Mouse (Mus musculus) intestine, embryonic 14.5 days (tissue): ENCODE measurements around the gene Ryr1. TPM values are rescaled to one million over a fixed set of nuclear protein-coding genes. Genes with fewer than 3 reads are reported as not detected.

Experiments used
- ATAC-seq: fragments of 200-750 bp; cut with Nextera tagmentation; replicated peaks from 2 replicates; pipeline ENCODE4 v1.8.0; 2017; ENCODE audit warnings: low read depth, moderate number of reproducible peaks, moderate TSS enrichment, moderate library complexity; ENCODE audit not compliant: low FRiP score, low TSS enrichment
- DNase-seq: peaks from one replicate; pipeline ENCODE4 v3.0.0-alpha.2; 2018; ENCODE audit warnings: low spot score
- H3K27ac ChIP-seq: fragments of 300-500 bp; sonication (generic); 2 replicates; pipeline ENCODE4 v1.5.1; 2014; ENCODE audit warnings: low read depth, mild to moderate bottlenecking, control low read depth
- H3K27me3 ChIP-seq: fragments of 300-500 bp; sonication (generic); replicated peaks from 2 replicates; pipeline ENCODE4 v1.6.1; 2014; ENCODE audit warnings: low read length, control low read depth; ENCODE audit not compliant: control insufficient read depth, insufficient read depth
- H3K36me3 ChIP-seq: fragments of 300-500 bp; sonication (generic); 2 replicates; pipeline ENCODE4 v1.6.1; 2014; ENCODE audit warnings: low read length, control low read depth; ENCODE audit not compliant: control insufficient read depth, insufficient read depth
- H3K4me1 ChIP-seq: fragments of 300-500 bp; sonication (generic); replicated peaks from 2 replicates; pipeline ENCODE4 v1.6.1; 2014; ENCODE audit warnings: low read length, control low read depth, mixed read lengths; ENCODE audit not compliant: control insufficient read depth, insufficient read depth
- H3K4me2 ChIP-seq: fragments of 300-500 bp; sonication (generic); 2 replicates; pipeline ENCODE4 v1.6.1; 2014; ENCODE audit warnings: low read length
- H3K4me3 ChIP-seq: fragments of 300-500 bp; sonication (generic); 2 replicates; pipeline ENCODE4 v1.5.1; 2014; ENCODE audit warnings: low read depth, low read length, control low read depth, mixed read lengths
- H3K9ac ChIP-seq: fragments of 300-500 bp; sonication (generic); 2 replicates; pipeline ENCODE4 v1.6.1; 2014; ENCODE audit warnings: mild to moderate bottlenecking, low read length
- H3K9me3 ChIP-seq: fragments of 300-500 bp; sonication (generic); 2 replicates; pipeline ENCODE4 v1.6.1; 2016; ENCODE audit warnings: low read length, control low read depth; ENCODE audit not compliant: control insufficient read depth
- WGBS: fragments of 180-500 bp; shearing (Covaris S2); extraction: QIAGEN DNeasy Blood & Tissue Kit; methylation state at CpG from one replicate; pipeline ENCODE4 v1.1.7; 2014; 5-methylcytosine and 5-hydroxymethylcytosine counted together
- polyA plus RNA-seq: library from polyadenylated mRNA; unstranded; fragments of >200 nt; fragmentation: Nextera tagmentation; extraction: Ambion mirVana; gene quantifications from 2 replicates; pipeline ENCODE4 v1.2.1, GENCODE M21; 2014

Ryr1 gene
- polyA plus RNA-seq, 1 experiment from 2014 or later, result 0.80 TPM

GRCm38 (mm10) chr7:28990766-28991273 is 134.2 kb downstream of the Ryr1 start:
- Histone ChIP-seq H3K9ac (no peak overlapping the region), H3K27me3 (no peaks in the 10 kb centered on the region), H3K4me3 (no peak overlapping the region), H3K27ac (no peak overlapping the region), H3K36me3 (no peaks in the 10 kb centered on the region), H3K9me3 (no peaks in the 10 kb centered on the region), H3K4me1 (no peaks in the 10 kb centered on the region), H3K4me2 (no peak overlapping the region)
- 53% methylated on average over 13 of the region's 14 CpGs for WGBS
- no peak for ATAC-seq
- DNase-seq, result no peak

- ATAC-seq (no peak), DNase-seq (no peak)
- Histone ChIP-seq H3K36me3 (peaks cover 3% of the 10 kb centered on the region; the same call in 1 of the 2 replicates), H3K27me3 (no peaks in the 10 kb centered on the region), H3K9ac (no peak overlapping the region), H3K9me3 (no peaks in the 10 kb centered on the region), H3K4me1 (peaks cover 10% of the 10 kb centered on the region), H3K4me2 (no peak overlapping the region), H3K4me3 (no peak overlapping the region), H3K27ac (no peak overlapping the region)
- WGBS, result 86% methylated on average over 7 of the region's 7 CpGs
These were observed 139.8 kb downstream of the Ryr1 start for GRCm38 (mm10) chr7:28985207-28985606.

DNA sequence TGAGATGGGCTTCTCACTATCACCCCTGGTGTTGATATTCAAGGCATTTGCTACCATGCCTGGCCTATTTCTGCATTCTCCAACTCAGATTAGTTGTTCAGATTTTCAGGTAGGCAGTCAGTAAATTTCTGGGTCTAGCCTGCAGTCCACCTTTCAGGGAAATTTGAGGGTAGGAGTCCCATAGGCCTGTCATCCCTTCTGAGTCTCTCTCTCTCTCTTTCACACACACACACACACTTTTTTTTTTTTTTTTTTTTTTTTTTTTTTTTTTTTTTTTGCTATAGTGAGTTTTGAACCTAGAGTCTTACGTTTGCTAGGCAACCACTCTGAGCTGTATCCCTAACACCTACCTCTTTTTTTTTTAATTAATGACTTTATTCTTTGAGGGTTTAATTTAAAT is 140.5 kb downstream of the Ryr1 start:
- H3K4me3 ChIP-seq, result no peak overlapping the region
- no peak overlapping the region for H3K9ac ChIP-seq
- ATAC-seq (no peak), DNase-seq (no peak)
- H3K9me3 ChIP-seq, result no peaks in the 10 kb centered on the region
- H3K4me1 ChIP-seq, result peaks cover 10% of the 10 kb centered on the region
- H3K27ac ChIP-seq, result no peak overlapping the region
- H3K27me3 ChIP-seq, result no peaks in the 10 kb centered on the region
- peaks cover 9% of the 10 kb centered on the region; the same call in 1 of the 2 replicates for H3K36me3 ChIP-seq
- WGBS, result 90% methylated on average over 1 of the region's 1 CpGs
- H3K4me2 ChIP-seq, result no peak overlapping the region

DNA sequence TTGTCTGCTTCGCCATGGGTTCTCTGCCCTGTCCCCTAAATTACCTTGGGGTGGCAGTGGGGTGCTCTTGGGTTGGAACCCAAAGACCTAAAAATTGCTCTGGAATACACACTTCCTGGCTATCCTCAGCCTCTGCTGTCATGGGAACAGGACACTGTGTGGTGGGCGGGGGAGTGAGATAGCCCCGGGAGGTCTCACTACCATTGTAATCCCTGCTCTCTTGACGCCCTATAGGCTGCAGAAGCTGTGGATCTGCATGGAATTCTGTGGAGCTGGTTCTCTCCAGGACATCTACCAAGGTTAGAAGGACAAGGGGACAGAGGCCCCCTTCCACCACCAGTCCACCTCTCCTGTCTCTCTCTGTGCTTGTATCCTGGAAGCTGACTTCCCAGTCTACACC is 141.1 kb downstream of the Ryr1 start:
- H3K4me3 ChIP-seq, result no peak overlapping the region
- no peak for ATAC-seq
- WGBS, result 74% methylated on average over 4 of the region's 4 CpGs

DNA sequence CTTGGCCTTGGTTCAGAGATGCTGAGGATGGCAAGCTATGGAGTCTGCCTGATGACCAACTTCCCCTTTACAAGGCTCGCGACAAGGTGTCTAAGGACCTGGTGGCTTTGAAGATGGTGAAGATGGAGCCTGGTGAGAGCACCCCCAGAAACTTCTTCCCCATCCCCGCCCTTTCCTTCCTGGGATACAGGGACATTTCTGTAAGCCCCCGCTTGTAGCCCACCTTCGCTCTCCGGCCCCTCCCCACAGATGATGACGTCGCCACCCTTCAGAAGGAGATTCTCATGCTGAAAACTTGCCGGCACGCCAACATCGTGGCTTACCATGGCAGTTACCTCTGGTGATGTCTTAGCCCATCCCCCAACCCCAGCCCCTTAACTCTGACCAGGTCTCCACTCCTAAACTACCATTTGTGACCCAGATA is 141.8 kb downstream of the Ryr1 start:
- Histone ChIP-seq H3K36me3 (peaks cover 21% of the 10 kb centered on the region), H3K4me1 (peaks cover 10% of the 10 kb centered on the region), H3K4me2 (peak overlapping the region; percentile 82), H3K9me3 (no peaks in the 10 kb centered on the region), H3K4me3 (0 out of 2 replicates have a peak overlapping the region, but pooled peaks have one; percentile 96), H3K27me3 (no peaks in the 10 kb centered on the region), H3K27ac (no peak overlapping the region; the same call in 1 of the 2 replicates), H3K9ac (no peak overlapping the region)
- ATAC-seq, result no peak
- whole genome bisulfite sequencing, result 57% methylated on average over 11 of the region's 11 CpGs
- no peak for DNase-seq

More for the DNA sequence above, 141.1 kb downstream of the Ryr1 start:
- Histone ChIP-seq H3K27me3 (no peaks in the 10 kb centered on the region), H3K27ac (no peak overlapping the region), H3K4me1 (peaks cover 10% of the 10 kb centered on the region), H3K9me3 (no peaks in the 10 kb centered on the region), H3K4me2 (no peak overlapping the region), H3K9ac (no peak overlapping the region), H3K36me3 (peaks cover 14% of the 10 kb centered on the region)
- DNase-seq, result no peak

DNA sequence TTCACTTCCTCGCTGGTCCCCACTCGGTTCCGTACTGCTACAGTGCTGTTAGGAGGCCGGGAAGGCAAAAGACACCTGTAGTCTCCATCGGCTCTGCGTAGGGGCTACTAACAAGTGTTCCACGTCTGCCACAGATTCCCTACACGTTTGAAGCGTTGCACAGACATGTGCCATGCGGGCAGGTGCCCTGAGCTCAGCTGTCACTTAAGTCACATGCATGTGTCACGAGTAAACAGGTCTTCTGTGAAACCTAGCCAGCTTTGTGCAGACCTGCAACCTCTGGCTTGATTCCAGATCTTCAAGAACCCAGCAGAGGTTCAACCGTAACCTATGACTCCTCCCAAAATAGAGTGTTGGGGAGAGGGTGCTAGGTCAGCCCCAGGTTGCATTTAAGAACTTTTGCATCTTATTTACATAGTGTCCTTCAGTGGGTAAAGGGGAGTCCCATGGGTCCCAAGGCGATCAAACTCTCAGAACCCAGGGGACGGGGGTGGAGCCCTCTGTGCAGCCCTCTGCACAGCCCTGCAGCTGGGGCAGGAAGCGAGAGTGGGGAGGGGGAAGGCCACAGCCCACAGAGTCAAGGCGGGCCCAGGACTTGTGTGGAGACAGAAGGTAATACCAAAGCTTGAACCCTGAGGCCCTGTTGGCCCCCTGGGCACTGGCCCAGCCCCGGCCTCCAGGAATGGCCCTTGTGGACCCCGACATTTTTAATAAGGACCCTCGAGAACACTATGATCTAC is 142.5 kb downstream of the Ryr1 start:
- WGBS, result 12% methylated on average over 19 of the region's 19 CpGs
- DNase-seq, result no peak
- Histone ChIP-seq H3K4me1 (peaks cover 10% of the 10 kb centered on the region), H3K27ac (peak overlapping the region; percentile 75), H3K4me3 (peak overlapping the region; percentile 96), H3K36me3 (peaks cover 28% of the 10 kb centered on the region), H3K27me3 (no peaks in the 10 kb centered on the region), H3K4me2 (peak overlapping the region; percentile 82), H3K9ac (peak overlapping the region; percentile 64), H3K9me3 (no peaks in the 10 kb centered on the region)
- peak; percentile 61 for ATAC-seq

GRCm38 (mm10) chr7:28981651-28982273 is 143.2 kb downstream of the Ryr1 start, which contains the start of the genes Eif3k and Map4k1:
Eif3k (minus strand) TSS chr7:28981864.
Map4k1 (plus strand) TSS chr7:28982050.
- ATAC-seq (peak; percentile 94), DNase-seq (peak; percentile 88)
- H3K9me3 ChIP-seq, result no peaks in the 10 kb centered on the region
- peak within 1 kb of the TSS; percentile 75 for H3K27ac ChIP-seq
- H3K4me3 ChIP-seq, result peak within 1 kb of the TSS; percentile 96
- under 1% methylated on average over 36 of the region's 36 CpGs for WGBS
- peak within 1 kb of the TSS; percentile 81 for H3K9ac ChIP-seq
- H3K36me3 ChIP-seq, result peaks cover 35% of the 10 kb centered on the region
- H3K4me2 ChIP-seq, result peak within 1 kb of the TSS; percentile 89
- H3K27me3 ChIP-seq, result no peaks in the 10 kb centered on the region
- peaks cover 10% of the 10 kb centered on the region for H3K4me1 ChIP-seq

DNA sequence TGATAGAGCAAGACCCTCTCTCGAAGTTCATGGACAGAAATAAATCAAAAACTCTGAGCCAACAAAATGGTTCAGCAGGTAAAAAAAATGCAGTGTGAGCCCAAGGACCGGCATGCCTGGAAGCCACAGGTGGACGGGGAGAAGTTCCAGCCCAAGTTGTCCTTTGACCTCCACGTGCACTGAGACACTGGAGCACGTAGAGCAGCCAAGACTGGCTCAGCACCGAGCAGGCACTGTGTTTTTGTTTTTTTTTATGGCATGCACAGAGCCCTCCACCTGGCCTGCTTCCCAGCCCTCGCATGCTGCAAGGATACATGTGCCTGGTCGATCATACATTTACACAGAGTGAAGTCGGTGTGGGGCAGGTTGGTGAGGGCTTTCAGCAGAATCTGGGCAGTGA is 147.4 kb downstream of the Ryr1 start:
- H3K27ac ChIP-seq, result no peak overlapping the region
- peaks cover 7% of the 10 kb centered on the region for H3K4me1 ChIP-seq
- ATAC-seq (no peak), DNase-seq (no peak)
- no peaks in the 10 kb centered on the region for H3K9me3 ChIP-seq
- no peak overlapping the region for H3K4me3 ChIP-seq
- H3K9ac ChIP-seq, result no peak overlapping the region
- no peak overlapping the region for H3K4me2 ChIP-seq
- 85% methylated on average over 9 of the region's 9 CpGs for WGBS
- H3K36me3 ChIP-seq, result peaks cover 68% of the 10 kb centered on the region
- H3K27me3 ChIP-seq, result no peaks in the 10 kb centered on the region
